Mouse (Mus musculus) embryonic facial prominence, embryonic 13.5 days (tissue): Measurements from ENCODE around the gene Nefh. TPM values are rescaled to one million over a fixed set of nuclear protein-coding genes. Genes with fewer than 3 reads are reported as not detected.

Experiments used
- ATAC-seq: fragments of 200-750 bp; cut with Nextera tagmentation; 2 replicates; pipeline ENCODE4 v1.8.0; 2017; ENCODE audit warnings: low read depth; ENCODE audit not compliant: insufficient number of reproducible peaks, insufficient read depth, low FRiP score, low TSS enrichment
- H3K27ac ChIP-seq: fragments of 300-500 bp; sonication (generic); 2 replicates; pipeline ENCODE4 v1.5.1; 2015; ENCODE audit warnings: moderate library complexity, mild to moderate bottlenecking, inconsistent platforms
- H3K27me3 ChIP-seq: fragments of 300-500 bp; sonication (generic); 2 replicates; pipeline ENCODE4 v1.6.1; 2015; ENCODE audit warnings: mild to moderate bottlenecking, inconsistent platforms
- H3K36me3 ChIP-seq: fragments of 300-500 bp; sonication (generic); 2 replicates; pipeline ENCODE4 v1.6.1; 2015; ENCODE audit warnings: mild to moderate bottlenecking, inconsistent platforms
- H3K4me1 ChIP-seq: fragments of 300-500 bp; sonication (generic); 2 replicates; pipeline ENCODE4 v1.6.1; 2015; ENCODE audit warnings: inconsistent platforms
- H3K4me2 ChIP-seq: fragments of 300-500 bp; sonication (generic); 2 replicates; pipeline ENCODE4 v1.6.1; 2015; ENCODE audit warnings: moderate library complexity, mild to moderate bottlenecking, inconsistent platforms
- H3K4me3 ChIP-seq: fragments of 300-500 bp; sonication (generic); 2 replicates; pipeline ENCODE4 v1.5.1; 2015; ENCODE audit warnings: mild to moderate bottlenecking, inconsistent platforms
- H3K9ac ChIP-seq: fragments of 300-500 bp; sonication (generic); 2 replicates; pipeline ENCODE4 v1.6.1; 2015; ENCODE audit warnings: mild to moderate bottlenecking, inconsistent platforms
- H3K9me3 ChIP-seq: fragments of 300-500 bp; sonication (generic); 2 replicates; pipeline ENCODE4 v1.6.1; 2016; ENCODE audit warnings: inconsistent platforms
- WGBS: fragments of 180-500 bp; shearing (Covaris S2); methylation state at CpG from one replicate; pipeline ENCODE4 v1.1.7; 2015; ENCODE audit warnings: mixed read lengths; 5-methylcytosine and 5-hydroxymethylcytosine counted together
- polyA plus RNA-seq: library from polyadenylated mRNA; unstranded; fragments of >200 nt; fragmentation: Nextera tagmentation; extraction: Ambion mirVana; gene quantifications from 2 replicates; pipeline ENCODE4 v1.2.1, GENCODE M21; 2015

Nefh gene
- polyA plus RNA-seq, 1 experiment from 2014 or later: 0.14 TPM

DNA sequence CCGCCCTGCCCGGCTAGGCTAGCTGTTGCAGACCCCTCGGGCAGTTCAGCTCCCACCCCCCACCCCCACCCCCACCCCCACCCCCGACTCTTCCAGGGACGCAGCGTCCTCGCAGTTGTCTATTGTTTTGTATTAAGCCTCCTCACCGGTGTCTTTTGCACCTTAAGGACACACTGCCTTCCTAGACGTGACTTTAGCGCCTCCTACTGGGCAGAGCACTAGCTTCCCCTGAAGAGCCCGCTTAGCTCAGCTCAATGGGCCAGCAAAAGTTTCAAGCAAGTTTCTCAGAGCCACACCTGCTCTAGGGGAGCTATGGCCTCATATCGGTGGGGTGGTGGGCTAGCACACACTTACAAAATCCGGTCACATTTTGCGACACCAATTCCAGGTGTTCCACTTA, 27.8 kb upstream of the Nefh start:
- WGBS: 6% methylated on average over 14 of the region's 14 CpGs
- H3K9me3 ChIP-seq: no peaks in the 10 kb centered on the region
- ATAC-seq: no peak

GRCm38 (mm10) chr11:4974376-4975122, 26.7 kb upstream of the Nefh start:
- 76% methylated on average over 11 of the region's 11 CpGs for WGBS
- no peak overlapping the region for H3K9ac ChIP-seq
- no peak for ATAC-seq
- no peak overlapping the region for H3K4me3 ChIP-seq
- H3K9me3 ChIP-seq: no peaks in the 10 kb centered on the region
- H3K27ac ChIP-seq: no peak overlapping the region
- H3K4me1 ChIP-seq: no peaks in the 10 kb centered on the region
- no peaks in the 10 kb centered on the region for H3K36me3 ChIP-seq
- peaks cover 2% of the 10 kb centered on the region; the same call in 1 of the 2 replicates for H3K27me3 ChIP-seq
- H3K4me2 ChIP-seq: no peak overlapping the region

More for the DNA sequence above, 27.8 kb upstream of the Nefh start:
- H3K36me3 ChIP-seq: no peaks in the 10 kb centered on the region
- H3K4me1 ChIP-seq: no peaks in the 10 kb centered on the region
- no peak overlapping the region for H3K4me3 ChIP-seq
- peak overlapping the region; percentile 28; the same call in 1 of the 2 replicates for H3K4me2 ChIP-seq
- H3K9ac ChIP-seq: no peak overlapping the region
- H3K27ac ChIP-seq: no peak overlapping the region
- H3K27me3 ChIP-seq: peaks cover 3% of the 10 kb centered on the region; the same call in 1 of the 2 replicates

GRCm38 (mm10) chr11:4973871-4974256, 26.0 kb upstream of the Nefh start:
- H3K4me2 ChIP-seq: no peak overlapping the region
- H3K27ac ChIP-seq: no peak overlapping the region
- 89% methylated on average over 2 of the region's 2 CpGs for WGBS
- peaks cover 2% of the 10 kb centered on the region; the same call in 1 of the 2 replicates for H3K27me3 ChIP-seq
- no peaks in the 10 kb centered on the region for H3K4me1 ChIP-seq
- H3K9ac ChIP-seq: no peak overlapping the region
- no peak for ATAC-seq
- H3K36me3 ChIP-seq: no peaks in the 10 kb centered on the region
- no peak overlapping the region for H3K4me3 ChIP-seq
- no peaks in the 10 kb centered on the region for H3K9me3 ChIP-seq

DNA sequence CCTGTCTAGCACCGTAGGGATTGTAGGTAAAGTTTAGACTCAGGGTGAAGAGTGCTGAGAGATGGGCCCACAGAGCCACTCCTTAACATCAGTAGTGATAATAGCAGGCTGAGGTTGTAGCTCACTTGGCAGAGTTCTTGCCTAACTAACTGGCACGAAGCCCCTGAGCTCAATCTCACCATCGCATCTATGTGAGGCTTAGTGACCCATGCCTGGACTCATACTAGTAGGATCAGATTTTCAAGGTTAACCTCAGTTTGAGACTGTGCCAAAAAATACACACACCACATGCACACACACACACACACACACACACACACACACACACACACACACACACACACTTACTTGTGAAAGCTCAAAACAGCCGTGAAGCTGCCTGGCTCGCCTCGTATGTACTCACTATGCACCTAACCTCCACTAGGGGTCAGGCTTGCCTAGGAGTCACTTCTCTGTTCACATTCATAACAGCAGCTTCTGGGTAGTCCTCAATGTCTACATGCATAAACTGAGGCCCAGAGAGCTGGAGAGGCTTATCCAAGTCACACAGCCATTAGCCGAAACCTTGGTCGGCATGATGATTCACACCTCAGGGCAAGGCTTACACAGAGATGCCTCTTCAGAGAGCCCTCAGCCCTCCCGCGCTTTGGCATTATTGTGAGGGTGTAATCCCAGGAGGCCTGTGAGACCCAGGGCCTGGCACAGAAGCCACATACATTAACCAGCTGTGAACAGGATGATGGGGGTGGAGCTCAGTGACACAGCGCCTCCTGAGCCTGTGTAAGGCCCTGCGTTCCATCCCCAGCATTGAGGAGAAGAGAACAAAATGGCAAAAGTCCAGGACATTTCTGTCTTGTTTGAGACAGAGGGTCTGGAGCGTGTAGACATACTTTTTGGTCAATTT, 25.4 kb upstream of the Nefh start:
- Histone ChIP-seq H3K9me3 (no peaks in the 10 kb centered on the region), H3K4me1 (no peaks in the 10 kb centered on the region), H3K4me2 (no peak overlapping the region), H3K27ac (no peak overlapping the region), H3K36me3 (no peaks in the 10 kb centered on the region), H3K9ac (no peak overlapping the region), H3K4me3 (no peak overlapping the region), H3K27me3 (peaks cover 2% of the 10 kb centered on the region; the same call in 1 of the 2 replicates)
- WGBS: 61% methylated on average over 13 of the region's 13 CpGs
- no peak for ATAC-seq

DNA sequence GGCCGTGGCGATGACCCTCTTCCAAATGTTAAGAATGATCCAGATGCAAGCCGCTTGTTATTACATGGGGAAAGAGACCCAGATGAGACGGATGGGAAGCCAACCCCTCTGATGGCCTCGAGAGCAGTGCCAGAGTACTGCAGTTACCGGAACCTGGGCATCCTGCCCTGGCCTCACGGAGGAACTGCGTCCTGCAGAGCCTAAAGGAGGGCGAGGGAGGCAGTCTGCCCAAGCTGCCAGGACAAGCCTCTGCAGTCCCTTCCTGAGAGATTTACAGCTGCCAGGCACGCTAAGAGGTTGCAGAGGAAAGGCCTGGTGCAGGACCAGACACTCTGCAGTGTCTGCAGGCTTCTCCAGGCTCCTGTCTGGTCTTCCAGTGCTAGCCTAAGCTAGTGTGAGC, 20.5 kb upstream of the Nefh start:
- no peaks in the 10 kb centered on the region for H3K27me3 ChIP-seq
- WGBS: 58% methylated on average over 10 of the region's 10 CpGs
- no peaks in the 10 kb centered on the region for H3K36me3 ChIP-seq
- no peaks in the 10 kb centered on the region for H3K9me3 ChIP-seq
- H3K4me3 ChIP-seq: no peak overlapping the region
- H3K27ac ChIP-seq: no peak overlapping the region
- H3K4me2 ChIP-seq: no peak overlapping the region
- no peak for ATAC-seq
- no peak overlapping the region for H3K9ac ChIP-seq
- no peaks in the 10 kb centered on the region for H3K4me1 ChIP-seq

DNA sequence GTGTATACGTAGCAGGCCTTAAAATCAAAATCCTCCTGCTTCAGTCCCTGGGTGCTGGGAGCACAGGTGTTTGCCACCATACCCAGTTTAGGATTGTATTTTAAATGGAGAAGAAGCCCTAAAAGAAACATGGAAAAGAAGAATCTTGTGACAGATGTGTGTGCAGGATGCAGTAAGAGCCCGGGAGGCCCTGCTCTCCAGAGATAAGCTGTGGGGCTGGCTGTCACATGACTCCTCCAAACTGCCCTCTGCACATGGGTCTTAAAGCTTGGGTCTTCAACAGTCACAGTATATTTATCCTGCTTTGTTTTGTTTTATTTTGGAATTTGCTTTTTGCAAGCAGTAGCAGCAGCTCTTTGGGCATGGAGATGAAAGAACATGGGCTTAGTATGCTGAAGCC, 19.7 kb upstream of the Nefh start:
- H3K4me2 ChIP-seq: no peak overlapping the region
- H3K9ac ChIP-seq: no peak overlapping the region
- H3K9me3 ChIP-seq: no peaks in the 10 kb centered on the region
- H3K27ac ChIP-seq: no peak overlapping the region
- no peaks in the 10 kb centered on the region for H3K36me3 ChIP-seq
- H3K4me1 ChIP-seq: no peaks in the 10 kb centered on the region
- ATAC-seq: no peak
- H3K27me3 ChIP-seq: no peaks in the 10 kb centered on the region
- H3K4me3 ChIP-seq: no peak overlapping the region
- WGBS: 57% methylated on average over 2 of the region's 2 CpGs

DNA sequence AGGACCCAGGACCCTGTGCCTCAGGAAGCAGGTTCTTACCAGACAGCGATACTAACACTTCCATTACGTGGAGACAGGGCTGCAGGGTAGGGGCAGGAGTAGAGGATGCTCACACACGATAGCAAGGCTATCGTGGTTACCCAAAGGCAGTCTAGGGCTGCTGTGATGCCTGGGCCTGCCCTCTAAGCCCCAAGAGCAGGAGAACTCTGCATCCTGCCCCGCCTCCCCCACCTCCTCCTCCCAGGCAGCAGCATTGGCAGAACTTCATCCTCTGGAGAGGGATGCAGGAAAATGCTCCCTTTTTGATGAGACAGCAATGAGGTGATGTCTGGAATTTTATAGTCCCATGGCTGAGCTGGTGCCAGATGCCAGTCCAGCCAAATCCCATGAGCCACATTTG, 19.0 kb upstream of the Nefh start:
- no peaks in the 10 kb centered on the region for H3K9me3 ChIP-seq
- no peak overlapping the region for H3K4me2 ChIP-seq
- H3K27me3 ChIP-seq: no peaks in the 10 kb centered on the region
- H3K36me3 ChIP-seq: no peaks in the 10 kb centered on the region
- no peaks in the 10 kb centered on the region for H3K4me1 ChIP-seq
- H3K4me3 ChIP-seq: no peak overlapping the region
- H3K27ac ChIP-seq: no peak overlapping the region
- ATAC-seq: no peak
- WGBS: 57% methylated on average over 5 of the region's 5 CpGs
- no peak overlapping the region for H3K9ac ChIP-seq

GRCm38 (mm10) chr11:4966325-4966724, 18.5 kb upstream of the Nefh start:
- ATAC-seq: no peak

GRCm38 (mm10) chr11:4963099-4963808, 15.4 kb upstream of the Nefh start:
- Histone ChIP-seq H3K36me3 (no peaks in the 10 kb centered on the region), H3K9ac (no peak overlapping the region), H3K4me2 (no peak overlapping the region), H3K4me1 (no peaks in the 10 kb centered on the region), H3K4me3 (no peak overlapping the region), H3K9me3 (no peaks in the 10 kb centered on the region), H3K27ac (no peak overlapping the region), H3K27me3 (no peaks in the 10 kb centered on the region)
- ATAC-seq: no peak
- 47% methylated on average over 6 of the region's 6 CpGs for WGBS

More at GRCm38 (mm10) chr11:4966325-4966724, 18.5 kb upstream of the Nefh start:
- H3K9me3 ChIP-seq: no peaks in the 10 kb centered on the region
- H3K4me2 ChIP-seq: no peak overlapping the region
- H3K36me3 ChIP-seq: no peaks in the 10 kb centered on the region
- no peak overlapping the region for H3K27ac ChIP-seq
- H3K27me3 ChIP-seq: no peaks in the 10 kb centered on the region
- H3K4me3 ChIP-seq: no peak overlapping the region
- no peaks in the 10 kb centered on the region for H3K4me1 ChIP-seq
- WGBS: 69% methylated on average over 2 of the region's 2 CpGs
- H3K9ac ChIP-seq: no peak overlapping the region

DNA sequence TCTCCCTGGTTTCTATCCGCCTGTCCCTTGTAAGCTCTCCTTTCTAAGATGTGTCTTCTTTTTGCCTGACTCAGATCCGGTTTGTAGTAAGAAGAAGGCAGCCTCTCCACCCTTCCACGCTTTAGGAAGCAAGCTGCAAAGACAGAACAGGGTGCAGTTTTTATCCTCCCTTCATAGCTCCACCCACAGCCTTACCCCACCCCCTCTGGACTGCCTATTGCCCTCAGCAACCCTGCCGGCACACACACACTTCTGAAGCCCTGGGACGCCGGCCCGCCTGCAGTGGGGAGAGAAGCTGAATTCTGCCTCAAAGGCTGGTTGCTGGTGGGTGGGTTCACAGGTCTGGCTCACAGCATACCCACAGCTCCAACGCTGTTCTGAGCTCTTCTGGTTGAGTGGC, 6.1 kb upstream of the Nefh start:
- H3K27ac ChIP-seq: no peak overlapping the region
- H3K9ac ChIP-seq: no peak overlapping the region
- no peaks in the 10 kb centered on the region for H3K36me3 ChIP-seq
- no peak overlapping the region for H3K4me2 ChIP-seq
- no peak overlapping the region for H3K4me3 ChIP-seq
- peaks cover 72% of the 10 kb centered on the region for H3K27me3 ChIP-seq
- H3K4me1 ChIP-seq: peaks cover 8% of the 10 kb centered on the region; the same call in 1 of the 2 replicates
- no peaks in the 10 kb centered on the region for H3K9me3 ChIP-seq
- no peak for ATAC-seq
- WGBS: 1% methylated on average over 8 of the region's 8 CpGs

GRCm38 (mm10) chr11:4953401-4953800, 5.5 kb upstream of the Nefh start:
- no peaks in the 10 kb centered on the region for H3K9me3 ChIP-seq
- WGBS: 2% methylated on average over 6 of the region's 6 CpGs
- no peak overlapping the region for H3K27ac ChIP-seq
- H3K4me1 ChIP-seq: peaks cover 8% of the 10 kb centered on the region; the same call in 1 of the 2 replicates
- no peak overlapping the region for H3K4me2 ChIP-seq
- H3K27me3 ChIP-seq: peaks cover 77% of the 10 kb centered on the region
- no peak for ATAC-seq
- no peak overlapping the region for H3K9ac ChIP-seq
- H3K4me3 ChIP-seq: no peak overlapping the region
- H3K36me3 ChIP-seq: no peaks in the 10 kb centered on the region
